Mouse (Mus musculus): Measurements from ENCODE around the gene Sppl2a. TPM values are rescaled to one million over a fixed set of nuclear protein-coding genes. Genes with fewer than 3 reads are reported as not detected.
"Not testable (repeated sequence)": the region's sequence is repeated elsewhere in the genome, so short reads cannot be mapped to it uniquely, and the experiment has no call there.

Gene Sppl2a
- total RNA-seq, 2 experiments from 2014 or later: 28.3 to 30.3 TPM

- DNase-seq (ENCODE audit: extremely low spot score in 1 of 2, low spot score in 1 of 2): no peak
Observed at GRCm38 (mm10) chr2:126897511-126897910, 35.5 kb downstream of the Sppl2a start.

DNA sequence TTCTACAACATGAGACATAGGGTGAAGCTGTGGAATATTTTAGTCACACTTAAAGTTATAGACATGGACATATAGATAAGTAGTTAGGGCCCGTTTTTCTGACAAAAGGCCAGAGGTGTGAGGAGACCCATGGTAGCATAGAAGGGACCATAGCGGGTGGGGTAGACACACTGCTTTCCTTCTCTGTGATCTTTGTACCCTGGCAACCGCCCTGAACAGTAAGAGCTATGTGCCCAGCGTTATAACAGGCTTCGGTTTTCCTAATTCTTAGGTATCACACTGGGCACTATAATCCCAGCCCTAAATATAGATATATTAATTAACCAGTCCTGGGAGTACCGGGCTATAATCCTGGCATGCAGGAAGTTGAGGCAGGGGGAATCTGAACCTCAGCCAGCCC, 36.1 kb downstream of the Sppl2a start:
- DNase-seq (ENCODE audit: extremely low spot score in 1 of 2, low spot score in 1 of 2): no peak

DNA sequence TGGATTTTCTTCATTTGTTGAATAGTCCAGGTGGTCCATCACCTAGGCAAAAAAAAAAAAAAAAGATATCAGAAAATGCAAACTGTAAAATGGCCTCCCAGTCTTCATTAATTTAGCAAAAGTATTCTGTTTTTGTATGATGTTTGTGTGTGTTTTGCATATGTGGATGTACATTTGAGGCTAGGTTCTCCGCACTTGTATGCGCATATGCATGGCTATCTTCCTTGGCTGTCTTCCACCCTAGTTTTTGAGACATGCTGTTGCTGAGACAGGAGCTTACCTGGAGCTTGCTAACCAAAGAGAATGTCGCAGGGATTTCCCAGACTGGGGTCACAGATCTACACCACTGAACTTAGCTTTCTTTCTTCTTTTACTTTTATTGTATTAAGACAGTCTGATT, 38.8 kb downstream of the Sppl2a start:
- no peak for DNase-seq (ENCODE audit: extremely low spot score in 1 of 2, low spot score in 1 of 2)

DNA sequence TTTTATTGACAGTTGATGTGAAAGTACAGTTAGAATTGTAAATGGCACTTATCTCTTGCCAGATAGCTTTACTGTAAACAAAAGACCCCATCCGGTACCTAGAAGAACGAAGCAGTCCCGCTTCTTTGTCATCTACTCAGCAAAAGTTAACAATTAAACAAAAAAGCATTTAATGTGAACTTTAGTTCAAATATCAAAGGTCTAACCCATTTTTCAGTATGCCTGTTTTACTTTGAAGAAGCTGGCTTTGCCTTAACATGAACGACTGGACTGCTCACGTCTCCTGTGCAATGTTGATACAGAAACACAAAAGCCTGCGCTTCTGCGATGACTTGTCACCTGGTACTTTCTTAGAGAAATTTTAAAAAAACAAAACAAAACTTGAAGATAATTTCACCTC, 40.7 kb downstream of the Sppl2a start:
- DNase-seq (ENCODE audit: extremely low spot score in 1 of 2, low spot score in 1 of 2): no peak

GRCm38 (mm10) chr2:126891743-126892142, 41.3 kb downstream of the Sppl2a start:
- no peak for DNase-seq (ENCODE audit: extremely low spot score in 1 of 2, low spot score in 1 of 2)

GRCm38 (mm10) chr2:126887141-126887540, 45.9 kb downstream of the Sppl2a start:
- no peak for DNase-seq (ENCODE audit: extremely low spot score in 1 of 2, low spot score in 1 of 2)

GRCm38 (mm10) chr2:126885871-126886270, 47.2 kb downstream of the Sppl2a start:
- DNase-seq (ENCODE audit: extremely low spot score in 1 of 2, low spot score in 1 of 2): no peak

GRCm38 (mm10) chr2:126882711-126883110, 50.3 kb downstream of the Sppl2a start:
- not testable (repeated sequence) for DNase-seq (ENCODE audit: extremely low spot score in 1 of 2, low spot score in 1 of 2)

DNA sequence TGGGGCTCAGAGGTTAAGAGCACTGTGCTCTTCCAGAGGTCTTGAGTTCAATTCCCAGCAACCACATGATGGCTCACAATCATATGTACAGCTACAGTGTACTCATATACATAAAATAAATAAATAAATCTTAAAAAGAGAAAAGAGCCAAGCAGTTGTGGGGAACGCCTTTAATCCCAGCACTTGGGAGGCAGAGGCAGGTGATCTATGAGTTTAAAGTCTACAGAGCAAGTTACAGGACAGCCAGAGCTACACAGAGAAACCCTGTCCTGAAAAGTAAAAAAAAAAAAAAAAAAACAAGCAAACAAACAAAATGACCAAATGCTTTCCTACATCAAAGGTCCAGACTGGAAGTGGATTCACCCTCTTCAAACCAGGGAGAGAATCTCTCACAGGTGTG, 55.0 kb downstream of the Sppl2a start:
- no peak for DNase-seq (ENCODE audit: extremely low spot score in 1 of 2, low spot score in 1 of 2)

DNA sequence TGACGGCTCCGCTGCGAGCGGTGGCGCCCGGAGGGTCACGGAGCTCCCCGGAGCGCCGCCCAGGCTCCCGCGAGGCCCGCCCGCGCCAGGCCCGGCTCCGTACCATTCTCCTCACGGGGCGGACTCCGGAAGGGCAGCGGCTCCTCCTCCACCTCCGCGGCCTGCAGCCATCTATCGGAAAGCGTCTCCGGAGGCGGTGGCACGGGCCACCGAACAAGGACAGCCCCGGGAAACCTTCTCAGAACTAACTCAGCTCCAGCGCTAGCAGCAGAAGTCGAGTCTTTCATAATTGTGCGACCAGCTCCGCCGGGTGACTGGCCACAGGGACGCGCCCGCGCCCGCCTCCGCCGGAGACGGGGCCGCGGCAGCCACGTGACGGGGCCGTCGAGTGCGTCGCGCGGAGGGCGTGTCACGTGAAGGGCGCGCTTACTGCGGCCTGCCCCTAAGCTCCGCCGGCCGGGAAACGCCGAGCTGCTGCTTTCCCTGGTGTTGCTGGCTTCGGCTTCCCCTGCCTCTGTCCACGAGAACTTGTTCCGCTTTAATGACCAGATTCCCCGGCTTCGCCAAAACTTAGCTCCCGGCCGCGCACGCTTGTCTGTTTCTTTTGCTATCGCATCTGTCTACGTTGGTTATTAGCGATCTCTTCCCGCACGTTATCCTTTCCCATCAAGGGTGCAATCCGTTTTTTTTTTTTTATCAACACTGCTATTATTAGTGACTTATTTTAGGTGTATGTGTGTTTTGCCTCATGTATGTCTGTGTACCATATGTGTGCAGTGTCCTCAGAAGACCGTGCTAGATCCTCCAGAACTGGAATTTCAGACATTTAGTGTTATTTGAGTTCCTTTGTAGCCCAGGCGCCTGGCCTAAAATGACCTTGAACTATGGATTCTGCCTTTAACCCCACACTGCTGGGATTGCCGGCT, 56.9 kb downstream of the Sppl2a start, which contains the start of gene Trpm7:
Gene Trpm7, minus strand, starts transcription at position 360 of the 926 bp plus-strand sequence.
- DNase-seq (ENCODE audit: extremely low spot score in 1 of 2, low spot score in 1 of 2): peak; percentile 81 to 91

DNA sequence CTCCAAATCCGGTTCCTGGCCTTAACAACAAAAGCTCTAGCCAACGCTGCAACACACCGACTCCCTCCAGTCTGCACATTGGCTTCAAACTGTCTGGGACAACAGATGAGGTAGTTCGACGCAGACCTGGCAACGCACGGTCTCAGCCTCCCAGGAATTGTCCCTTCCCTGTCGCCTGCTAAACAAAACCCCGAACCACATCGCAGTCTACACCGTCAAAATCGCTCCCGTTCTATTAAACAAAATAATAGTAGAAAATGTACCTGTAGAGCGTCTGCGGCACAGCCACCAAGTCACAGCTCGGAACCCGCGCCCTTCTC, 57.6 kb downstream of the Sppl2a start:
- DNase-seq (ENCODE audit: extremely low spot score in 1 of 2, low spot score in 1 of 2): peak in 1 of 2 experiments; percentile 15

GRCm38 (mm10) chr2:126874809-126875515, 58.1 kb downstream of the Sppl2a start:
- no peak for DNase-seq (ENCODE audit: extremely low spot score in 1 of 2, low spot score in 1 of 2)

DNA sequence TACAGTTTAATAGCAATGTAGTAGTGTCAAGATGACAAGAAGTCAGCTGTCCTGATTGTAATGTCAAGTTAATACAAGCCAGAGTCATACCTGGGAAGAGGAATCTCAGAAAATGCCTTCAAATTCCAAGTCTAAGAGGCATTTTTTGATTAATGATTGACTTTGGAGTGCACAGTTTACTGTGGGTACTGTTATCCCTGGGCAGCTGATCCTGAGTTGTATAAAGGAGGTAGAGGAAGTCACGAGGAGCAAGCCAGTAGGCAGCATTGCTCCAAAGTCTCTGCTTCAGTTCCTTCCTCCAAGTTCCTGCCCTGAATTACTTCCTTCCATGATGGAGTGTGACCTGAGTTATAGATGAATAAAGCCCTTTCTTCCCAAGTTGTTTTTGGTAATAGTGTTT, 66.7 kb downstream of the Sppl2a start:
- DNase-seq (ENCODE audit: extremely low spot score in 1 of 2, low spot score in 1 of 2): no peak

- DNase-seq (ENCODE audit: extremely low spot score in 1 of 2, low spot score in 1 of 2): no peak
Observed at GRCm38 (mm10) chr2:126865501-126866199, 67.4 kb downstream of the Sppl2a start.

- DNase-seq (ENCODE audit: extremely low spot score in 1 of 2, low spot score in 1 of 2): no peak
Observed at GRCm38 (mm10) chr2:126865026-126865425, 68.0 kb downstream of the Sppl2a start.

GRCm38 (mm10) chr2:126844751-126845150, 88.3 kb downstream of the Sppl2a start:
- DNase-seq (ENCODE audit: extremely low spot score in 1 of 2, low spot score in 1 of 2): no peak

Small RNA genes lying within 50 kb of the gene (microRNA-seq; reads per million reads assigned to microRNA genes)
- 1.8 to 2.6 reads per million in 2 experiments for gene Mir3473g

Other genes starting within 250 kb of the Sppl2a start
- gene Usp8, start 225.9 kb downstream of the Sppl2a start, total RNA-seq (2021): 10 to 100 TPM; 50.2 to 50.7 TPM
- gene Usp50, start 149.8 kb downstream of the Sppl2a start, total RNA-seq (2021): 1 to 10 TPM; 1.9 to 2.9 TPM
- 10 to 100 TPM; 33.9 to 43.3 TPM for gene Trpm7, start 57.0 kb downstream of the Sppl2a start, total RNA-seq (2021)
- 10 to 100 TPM in 1 of 2 experiments, 1 to 10 TPM in 1; 9.9 to 15.0 TPM for gene Ap4e1, start 75.5 kb upstream of the Sppl2a start, total RNA-seq (2021)
- gene Blvra, start 137.4 kb upstream of the Sppl2a start, total RNA-seq (2021): 10 to 100 TPM; 19.6 to 21.3 TPM
- 1 to 10 TPM; 2.1 to 2.6 TPM for gene Ncaph, start 200.7 kb upstream of the Sppl2a start, total RNA-seq (2021)
- gene Itpripl1, start 210.2 kb upstream of the Sppl2a start, total RNA-seq (2021): 1 to 10 TPM; 2.5 to 2.8 TPM

All from layer of hippocampus, postnatal 25 days (tissue).